Mouse (Mus musculus) induced T-regulatory cell, adult 2 months (primary cell): ENCODE data around the gene Cldn34b3.
"Not testable (repeated sequence)": the region's sequence is repeated elsewhere in the genome, so short reads cannot be mapped to it uniquely, and the experiment has no call there.

Experiments
- DNase-seq: peaks from one replicate; pipeline ENCODE4 v3.0.0-alpha.2; 2012; ENCODE audit warnings: low read depth

The Cldn34b3 gene

GRCm38 (mm10) chrX:76264004-76264403 lies at the start of gene Cldn34b3:
Gene Cldn34b3 (plus strand): TSS chrX:76264304.
- DNase-seq, result not testable (repeated sequence)
